Mouse (Mus musculus) ES-Bruce4 (cell line): ENCODE measurements at regions not wholly inside any gene's neighbourhood (a gene's known extent, or its start where the extent isn't known, plus 50 kb on each side); places are given as distances from the start of the nearest gene placed in this dataset.

Source experiments
- CTCF ChIP-seq: IDR thresholded peaks from one replicate; pipeline ENCODE4 v1.8.1; 2011; ENCODE audit warnings: low read depth, low read length
- POLR2A ChIP-seq: IDR thresholded peaks from one replicate; pipeline ENCODE4 v1.8.1; 2011; ENCODE audit warnings: low read length; ENCODE audit not compliant: insufficient read depth

DNA sequence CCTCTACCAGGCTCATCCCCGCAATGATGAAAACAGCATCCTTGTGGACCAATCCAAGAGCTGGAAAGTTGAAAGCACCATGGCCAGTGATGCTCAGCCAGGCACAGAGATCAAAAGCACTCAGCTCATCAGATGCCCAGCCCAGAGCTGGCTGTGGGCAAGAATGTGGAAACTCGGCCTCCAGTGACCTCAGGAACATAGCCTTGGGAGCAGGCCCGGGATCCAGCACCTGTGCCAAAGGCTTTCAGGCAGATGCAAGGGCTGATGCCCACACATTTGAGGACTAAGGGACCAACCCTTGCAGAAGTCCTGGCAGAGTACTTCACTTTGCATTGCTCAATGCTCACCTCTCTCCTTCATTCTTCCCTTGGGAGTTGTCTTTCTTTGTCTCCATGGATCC lies 119.4 kb downstream of the Adamts15 start:
- TF ChIP-seq CTCF (no peak), POLR2A (no peak)
